Mouse (Mus musculus) ES-E14 (cell line): ENCODE results near the gene Commd6.

Experiments
- CHD2 ChIP-seq: IDR thresholded peaks from 2 replicates; pipeline ENCODE4 v1.6.1; 2014; ENCODE audit warnings: mild to moderate bottlenecking, low read depth, low read length, inconsistent platforms
- HCFC1 ChIP-seq: IDR thresholded peaks from 2 replicates; pipeline ENCODE4 v1.6.1; 2012; ENCODE audit warnings: low read length, inconsistent platforms, borderline replicate concordance; ENCODE audit not compliant: insufficient read depth
- MAFK ChIP-seq: IDR thresholded peaks from 2 replicates; pipeline ENCODE4 v1.6.1; 2014; ENCODE audit warnings: mild to moderate bottlenecking, low read depth, low read length, inconsistent platforms; ENCODE audit not compliant: insufficient read depth
- ZC3H11A ChIP-seq: IDR thresholded peaks from 2 replicates; pipeline ENCODE4 v1.6.1; 2012; ENCODE audit warnings: low read depth, mild to moderate bottlenecking, inconsistent platforms, low read length, borderline replicate concordance

GRCm38 (mm10) chr14:101610701-101611100 is 29.8 kb downstream of the Commd6 start:
- TF ChIP-seq ZC3H11A (no peak), CHD2 (no peak), MAFK (no peak), HCFC1 (no peak)
